ENCODE assay signal across 9 mouse cellular contexts in genomic region chr6:29193961-29194750, GRCm38 (mm10). TPM values are rescaled to one million over a fixed set of nuclear protein-coding genes. Genes with fewer than 3 reads are reported as not detected.
A peak's percentile ranks its signal among the peaks of the same experiment; 100 is the strongest.
DNase-seq lines count a peak whose midpoint lies in the region; ATAC-seq and TF ChIP-seq lines count a peak whose summit lies in the region.
"Had no signal": no experiment of that assay in that cellular context is flagged by ENCODE, and none has a peak within 500 bp of the region (broad histone marks: within the 10 kb centered on the region; RNA-seq: fewer than 3 reads in every experiment).

No protein-coding gene starts in this region.

- H3K4me2 ChIP-seq in heart, embryonic 15.5 days: peak overlapping the region; percentile 28; the same call in 1 of the 2 replicates
- H3K4me2 ChIP-seq: embryonic facial prominence, embryonic 12.5 days had no signal

- TF ChIP-seq CTCF in cortical plate, adult 2 months (IDR thresholded peaks at IDR 0.05; ENCODE audit: extremely low read depth, insufficient read depth, low read length): no peak

- H3K36me3 ChIP-seq in heart, embryonic 15.5 days: no peaks in the 10 kb centered on the region
- H3K36me3 ChIP-seq in hindbrain, embryonic 10.5 days: no peaks in the 10 kb centered on the region
- H3K36me3 ChIP-seq: embryonic facial prominence, embryonic 12.5 days had no signal

- no peaks in the 10 kb centered on the region for H3K4me1 ChIP-seq in cortical plate, adult 2 months (ENCODE audit: control insufficient read depth, insufficient read depth, low read length)
- H3K4me1 ChIP-seq in heart, embryonic 15.5 days (replicated peaks): peaks cover 14% of the 10 kb centered on the region
- peaks cover 28% of the 10 kb centered on the region for H3K4me1 ChIP-seq in hindbrain, embryonic 10.5 days (replicated peaks)

- DNase-seq in ovary, postnatal 36 days (ENCODE audit: low spot score): peak; percentile 3
- DNase-seq in ovary, postnatal 14 days (ENCODE audit: low spot score): no peak
- DNase-seq in lung, postnatal 10 days: peak; percentile 71
- DNase-seq in hindbrain, embryonic 10.5 days (ENCODE audit: low spot score): no peak
- no peak for DNase-seq in cerebellum, postnatal 4 days (ENCODE audit: low spot score in 2 of 2)

- no peaks in the 10 kb centered on the region for H3K9me3 ChIP-seq in heart, embryonic 15.5 days (replicated peaks)
- H3K9me3 ChIP-seq in hindbrain, embryonic 10.5 days: no peaks in the 10 kb centered on the region
- H3K9me3 ChIP-seq: embryonic facial prominence, embryonic 12.5 days had no signal

- ATAC-seq in heart, embryonic 15.5 days (replicated peaks; ENCODE audit: insufficient number of reproducible peaks, insufficient read depth, low FRiP score, low read depth): peak; percentile 80
- no peak for ATAC-seq in inflammation-experienced regulatory T-cells, adult 6 months

- no peak overlapping the region for H3K4me3 ChIP-seq in cortical plate, adult 2 months (ENCODE audit: insufficient read depth, low read length)
- H3K4me3 ChIP-seq in heart, embryonic 15.5 days: no peak overlapping the region
- no peak overlapping the region for H3K4me3 ChIP-seq in hindbrain, embryonic 10.5 days
- H3K4me3 ChIP-seq: embryonic facial prominence, embryonic 12.5 days had no signal

- 37% methylated on average over 15 of the region's 15 CpGs for WGBS in heart, embryonic 15.5 days
- 71% methylated on average over 15 of the region's 15 CpGs for WGBS in hindbrain, embryonic 10.5 days

- H3K27me3 ChIP-seq in heart, embryonic 15.5 days: peaks cover 18% of the 10 kb centered on the region
- peaks cover 51% of the 10 kb centered on the region for H3K27me3 ChIP-seq in hindbrain, embryonic 10.5 days (ENCODE audit: insufficient read depth, poor library complexity, severe bottlenecking)
- H3K27me3 ChIP-seq: embryonic facial prominence, embryonic 12.5 days had no signal

- peak overlapping the region; percentile 4; the same call in 1 of the 2 replicates for H3K9ac ChIP-seq in heart, embryonic 15.5 days
- H3K9ac ChIP-seq: embryonic facial prominence, embryonic 12.5 days had no signal

- peak overlapping the region; percentile 35; the same call in 1 of the 2 replicates for H3K27ac ChIP-seq in cortical plate, adult 2 months (ENCODE audit: insufficient read depth, low read length)
- peak overlapping the region; percentile 37 for H3K27ac ChIP-seq in heart, embryonic 15.5 days
- no peak overlapping the region; the same call in 1 of the 2 replicates for H3K27ac ChIP-seq in hindbrain, embryonic 10.5 days
- H3K27ac ChIP-seq: embryonic facial prominence, embryonic 12.5 days had no signal

- no peak for TF ChIP-seq POLR2A in cortical plate, adult 2 months (IDR thresholded peaks at IDR 0.05; ENCODE audit: extremely low read depth, insufficient read depth, low read length)

RNA-seq across cellular contexts. Expression of gene Prrt4, which starts 14.8 kb away (rescaled TPM):
- 2.6 and 3.2 TPM in 2 replicates for polyA plus RNA-seq in cortical plate, adult 2 months (2012; rRNA removed)
- polyA plus RNA-seq in heart, embryonic 15.5 days (2015; fragmentation: Nextera tagmentation; extraction: Ambion mirVana): 1.5 and 1.6 TPM in 2 replicates
- 1.1 and 1.6 TPM in 2 replicates for polyA plus RNA-seq in hindbrain, embryonic 10.5 days (2016; fragmentation: Nextera tagmentation; extraction: Ambion mirVana)
- polyA plus RNA-seq in inflammation-experienced regulatory T-cells, adult 6 months (2017; shearing (Covaris generic)): not detected

RNA-seq across cellular contexts. Expression of gene Impdh1, which starts 22.0 kb away (rescaled TPM):
- 64.4 and 65.6 TPM in 2 replicates for polyA plus RNA-seq in cortical plate, adult 2 months (2012; rRNA removed)
- polyA plus RNA-seq in heart, embryonic 15.5 days (2015; fragmentation: Nextera tagmentation; extraction: Ambion mirVana): 32.8 and 38.6 TPM in 2 replicates
- polyA plus RNA-seq in hindbrain, embryonic 10.5 days (2016; fragmentation: Nextera tagmentation; extraction: Ambion mirVana): 40.5 and 48.4 TPM in 2 replicates
- 10 to 100 TPM; 10.7 to 21.0 (median 14.8) TPM for polyA plus RNA-seq in inflammation-experienced regulatory T-cells, adult 6 months (2017; shearing (Covaris generic))

RNA-seq across cellular contexts. Expression of gene Rbm28, which starts 29.4 kb away (rescaled TPM):
- polyA plus RNA-seq in cortical plate, adult 2 months (2012; rRNA removed): 55.8 and 57.5 TPM in 2 replicates
- 22.8 and 28.8 TPM in 2 replicates for polyA plus RNA-seq in heart, embryonic 15.5 days (2015; fragmentation: Nextera tagmentation; extraction: Ambion mirVana)
- 39.3 and 48.9 TPM in 2 replicates for polyA plus RNA-seq in hindbrain, embryonic 10.5 days (2016; fragmentation: Nextera tagmentation; extraction: Ambion mirVana)
- polyA plus RNA-seq in inflammation-experienced regulatory T-cells, adult 6 months (2017; shearing (Covaris generic)): 10 to 100 TPM; 51.7 to 58.2 (median 54.8) TPM

Comparison
In these comparisons a context has a peak if more than half of its experiments do, and no peak if none do; other contexts are left out.
1. DNase-seq: peak in ovary, postnatal 36 days (single experiment) and lung, postnatal 10 days (single experiment); none in ovary, postnatal 14 days (single experiment), hindbrain, embryonic 10.5 days (single experiment) and cerebellum, postnatal 4 days (0 of 2).